Mouse (Mus musculus) G1E-ER4 (cell line): ENCODE data around the gene Ang. TPM values are rescaled to one million over a fixed set of nuclear protein-coding genes. Genes with fewer than 3 reads are reported as not detected.

Experiments
- GATA1 ChIP-seq: IDR thresholded peaks from one replicate; pipeline ENCODE4 v1.8.0; 2012; ENCODE audit warnings: low read length, inconsistent platforms
- polyA plus RNA-seq: library from polyadenylated mRNA; stranded (reverse); fragments of >175 nt; gene quantifications from 2 replicates; pipeline ENCODE4 v1.2.3, GENCODE M21; 2012

Gene Ang
- not detected in 2 replicates for polyA plus RNA-seq

DNA sequence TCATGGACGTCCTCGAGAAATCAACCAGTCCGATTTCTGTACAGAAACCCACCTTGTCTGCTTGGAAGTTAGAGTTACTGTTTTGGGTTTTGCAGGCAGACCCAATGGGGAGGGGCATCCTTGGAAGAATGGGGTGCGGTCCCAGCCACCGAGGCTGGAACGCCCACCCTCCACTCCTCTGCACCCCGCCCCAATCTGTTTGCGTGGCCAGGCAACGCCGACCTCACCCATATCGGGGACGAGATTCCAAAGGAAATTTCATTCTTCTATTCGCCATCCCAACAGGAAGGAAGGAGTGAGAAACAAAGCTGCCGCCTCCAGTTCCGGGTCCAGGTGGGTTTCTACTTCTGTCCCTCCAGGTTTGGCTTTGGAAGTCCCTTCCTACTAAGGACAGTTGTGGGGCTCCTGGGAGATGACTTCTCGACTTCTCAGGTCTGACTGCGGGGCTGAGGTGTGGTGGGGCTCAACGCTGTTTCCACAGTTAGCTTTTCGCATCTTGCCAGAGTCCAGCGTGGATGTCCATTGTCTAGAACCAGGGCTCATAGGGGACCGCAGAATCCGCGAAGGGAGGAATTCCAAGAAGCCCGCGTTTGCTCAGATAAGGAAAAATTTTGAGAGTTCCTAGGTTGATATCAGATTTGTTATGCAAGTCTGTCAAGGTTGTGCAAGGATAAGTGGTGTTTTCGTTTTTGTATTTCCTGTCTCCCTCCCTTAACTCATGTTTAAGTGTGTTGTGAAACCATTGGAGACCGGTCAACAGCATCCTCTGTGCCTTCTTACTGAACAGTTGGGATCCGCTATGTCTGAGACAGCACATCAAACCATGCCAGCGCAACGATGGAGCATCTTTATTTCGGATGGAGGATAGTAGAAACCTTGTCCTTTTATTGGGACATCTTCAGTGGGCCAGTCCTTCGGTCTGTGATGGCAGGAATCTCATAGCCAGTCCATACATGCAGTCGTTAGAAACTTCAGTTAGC is at the start of gene Ang, which contains the start of gene Rnase4:
TSS of gene Ang (plus strand) at position 230 of the 980 bp plus-strand sequence.
TSS of gene Rnase4 (plus strand) at position 157 of the 980 bp plus-strand sequence.
- TF ChIP-seq GATA1, result no peak

DNA sequence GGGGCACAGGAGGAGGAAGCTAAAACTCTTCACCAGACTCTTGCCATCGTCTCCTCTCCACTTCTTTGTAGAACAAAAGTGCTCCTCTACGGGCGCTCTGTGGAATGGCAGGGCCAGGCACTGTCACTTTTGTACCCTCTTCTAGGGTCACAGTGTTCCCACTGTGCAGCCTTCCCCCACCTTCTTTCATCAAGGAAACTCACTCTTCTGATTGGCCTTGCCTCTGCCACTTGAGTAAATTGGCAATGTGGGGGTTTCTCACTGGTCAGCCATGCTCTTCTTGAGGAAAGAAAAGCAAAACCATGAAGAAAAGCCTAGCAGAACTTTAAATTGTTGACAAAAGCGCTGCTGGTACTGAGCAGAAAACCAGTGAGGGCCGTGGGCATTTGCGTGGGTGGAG is 49.2 kb upstream of the Ang start, which contains the start of gene Rnase9:
TSS of gene Rnase9 (minus strand) at position 101 of the 400 bp plus-strand sequence.
- TF ChIP-seq GATA1, result no peak

DNA sequence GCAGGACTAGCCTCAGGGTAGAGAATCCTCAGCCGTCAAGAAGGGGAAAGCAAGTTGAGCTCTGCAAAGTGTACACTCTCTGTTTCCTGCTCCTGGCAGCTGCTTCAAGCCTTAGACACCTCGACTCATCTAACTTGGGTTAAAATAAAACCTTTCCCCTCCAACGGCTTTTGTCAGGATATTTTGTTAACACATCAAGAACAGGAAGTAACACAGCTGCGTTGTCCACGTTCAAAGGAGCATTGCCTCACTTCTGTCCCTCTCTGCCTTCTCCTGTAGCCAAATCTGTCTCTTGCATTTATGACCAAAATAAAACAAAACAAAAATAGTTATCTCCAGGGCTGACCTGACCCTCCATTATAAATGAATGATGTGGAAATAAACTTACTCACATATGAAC is 43.1 kb upstream of the Ang start:
- no peak for TF ChIP-seq GATA1

DNA sequence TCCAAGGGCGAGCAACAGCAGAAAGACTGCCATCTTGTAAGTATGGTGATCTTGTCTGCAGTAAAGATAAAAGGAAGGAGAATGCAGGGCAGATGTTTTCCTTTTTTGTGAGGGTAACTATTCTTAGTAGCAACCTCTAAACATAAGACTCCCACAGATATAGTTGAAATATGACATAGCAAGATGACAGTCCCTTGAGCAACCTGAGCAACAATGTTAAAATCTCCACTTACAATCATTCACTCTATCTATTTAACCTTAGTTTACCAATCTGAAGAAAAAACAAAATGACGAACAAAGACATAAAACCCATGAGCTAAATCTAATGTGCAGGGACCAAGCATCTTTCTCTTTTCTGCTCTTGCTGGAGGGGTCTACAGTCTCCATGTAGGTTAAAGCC is 40.9 kb upstream of the Ang start, which contains the start of gene Rnase11:
TSS of gene Rnase11 (minus strand) at position 101 of the 400 bp plus-strand sequence.
- TF ChIP-seq GATA1, result no peak

DNA sequence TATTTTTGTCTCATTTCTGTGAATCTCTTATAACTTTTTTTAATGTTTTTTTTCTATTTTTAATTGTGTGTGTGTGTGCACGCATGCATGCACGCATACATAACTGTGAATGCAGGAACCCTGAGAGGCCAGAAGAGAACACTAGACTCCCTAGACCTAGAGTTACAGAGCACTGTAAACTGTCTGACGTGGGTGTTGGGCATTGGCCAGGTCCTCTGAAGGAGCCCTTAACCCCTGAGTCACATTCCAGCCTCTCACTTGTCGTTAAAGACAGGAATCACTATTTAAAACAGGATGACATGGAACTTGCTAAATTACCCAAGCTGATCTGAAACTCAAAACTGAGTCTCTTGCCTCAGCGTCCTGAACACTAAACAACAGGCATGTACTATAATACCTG is 39.0 kb upstream of the Ang start:
- TF ChIP-seq GATA1, result no peak

DNA sequence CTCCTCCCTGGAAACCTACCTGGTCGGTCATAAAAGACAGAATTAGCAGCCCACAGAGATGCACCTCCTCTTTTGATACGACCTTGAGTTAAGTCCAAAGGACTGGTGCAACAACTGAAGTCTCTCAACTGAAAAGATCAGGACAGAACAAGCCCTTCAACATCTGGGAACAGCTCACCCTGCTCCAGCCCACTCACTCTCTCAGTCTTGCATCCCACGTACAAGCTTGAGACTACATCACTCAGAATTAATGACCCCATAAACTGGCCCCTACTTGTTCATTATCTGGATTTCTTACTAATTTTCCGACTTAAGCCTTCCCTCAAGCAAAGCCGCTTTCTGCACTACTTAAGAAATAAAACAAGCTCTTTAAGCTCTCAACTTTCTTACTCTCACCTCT is 37.8 kb upstream of the Ang start:
- TF ChIP-seq GATA1, result no peak

DNA sequence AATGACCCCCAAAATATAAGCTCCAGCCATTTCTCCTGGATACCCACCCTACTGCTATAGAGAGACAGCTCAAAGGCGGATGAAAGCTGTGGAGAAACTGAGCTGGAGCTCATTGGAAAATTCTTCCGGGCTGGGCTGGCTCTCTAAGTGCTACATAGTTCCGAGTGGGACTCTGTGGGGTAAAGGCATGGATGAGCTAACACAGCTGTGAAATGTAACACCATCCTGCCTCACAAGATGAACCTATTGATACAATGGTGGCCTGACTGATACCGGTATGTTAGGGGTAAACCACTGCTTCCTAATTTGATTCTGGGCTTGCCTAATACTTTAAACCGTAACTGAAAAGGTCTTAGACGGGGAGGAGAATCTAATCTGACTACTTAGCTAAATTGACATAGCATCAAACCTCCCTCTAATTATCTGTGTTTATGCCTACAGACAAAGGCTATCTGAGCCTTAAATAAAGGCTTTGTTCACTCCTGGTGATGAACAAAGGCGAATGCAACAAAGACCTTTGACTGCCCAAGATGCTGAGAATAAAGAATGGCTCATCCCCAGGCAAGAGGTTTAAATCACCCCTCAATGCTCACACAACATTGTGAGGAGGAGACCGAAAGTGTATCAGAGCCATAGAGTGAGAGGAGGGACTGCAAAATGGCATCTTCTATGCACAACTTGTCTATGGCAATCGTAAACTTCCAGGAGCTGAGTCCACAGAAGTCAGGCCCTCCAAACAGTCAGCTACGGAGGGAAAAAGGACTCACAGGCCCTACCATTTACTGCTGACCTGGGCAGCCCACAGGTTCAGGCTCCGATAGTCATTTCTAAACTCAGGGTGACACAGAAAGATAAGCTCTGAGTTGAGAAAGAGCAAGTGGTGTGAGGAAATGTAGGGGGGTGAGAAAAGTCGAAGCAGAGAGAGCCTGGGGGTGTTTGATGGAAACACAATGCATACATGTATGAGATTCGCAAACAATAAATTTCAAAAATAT is 36.4 kb upstream of the Ang start:
- TF ChIP-seq GATA1, result no peak

DNA sequence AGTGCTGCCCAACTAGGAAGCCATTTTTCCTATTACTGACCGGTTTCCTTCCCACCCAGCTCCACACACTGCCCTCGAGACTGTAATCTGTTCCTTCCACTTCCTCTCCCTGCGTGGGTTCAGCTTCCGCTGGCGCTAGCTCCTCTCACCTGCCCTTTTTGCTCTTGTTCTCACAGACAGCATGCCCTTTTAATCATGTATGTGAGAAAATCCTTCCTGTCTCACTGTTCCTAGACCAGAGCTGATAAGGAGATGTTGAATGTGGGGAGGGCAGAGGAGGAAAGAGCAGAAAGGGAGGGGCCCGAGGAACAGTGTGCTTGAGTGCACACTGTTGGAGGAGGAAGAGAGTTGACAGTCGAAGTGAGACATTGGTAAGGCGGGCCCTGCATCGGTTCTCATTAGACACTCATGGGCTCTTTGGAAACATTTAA is 33.5 kb upstream of the Ang start, which contains the start of gene Rnase12:
TSS of gene Rnase12 (minus strand) at position 261 of the 431 bp plus-strand sequence.
- TF ChIP-seq GATA1, result no peak

DNA sequence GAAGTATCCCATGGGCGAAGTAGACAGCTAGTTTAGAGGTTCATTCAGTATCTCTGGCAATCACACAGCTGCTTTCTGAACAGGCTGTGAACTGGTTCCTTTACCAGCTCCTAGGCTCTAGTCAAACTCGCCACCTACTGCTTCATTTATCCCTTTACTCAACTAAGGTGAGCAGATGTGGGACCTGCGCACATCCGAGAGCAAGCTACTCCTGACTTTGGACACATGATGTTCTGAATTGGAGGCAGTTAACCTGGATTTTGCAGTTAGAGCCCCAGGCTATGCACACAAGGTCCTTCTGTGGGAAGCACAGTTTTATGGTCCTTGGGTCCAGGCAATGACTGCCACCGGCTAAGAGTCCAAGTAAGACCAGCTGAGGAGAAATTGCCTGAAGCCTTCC is 30.2 kb upstream of the Ang start:
- no peak for TF ChIP-seq GATA1

DNA sequence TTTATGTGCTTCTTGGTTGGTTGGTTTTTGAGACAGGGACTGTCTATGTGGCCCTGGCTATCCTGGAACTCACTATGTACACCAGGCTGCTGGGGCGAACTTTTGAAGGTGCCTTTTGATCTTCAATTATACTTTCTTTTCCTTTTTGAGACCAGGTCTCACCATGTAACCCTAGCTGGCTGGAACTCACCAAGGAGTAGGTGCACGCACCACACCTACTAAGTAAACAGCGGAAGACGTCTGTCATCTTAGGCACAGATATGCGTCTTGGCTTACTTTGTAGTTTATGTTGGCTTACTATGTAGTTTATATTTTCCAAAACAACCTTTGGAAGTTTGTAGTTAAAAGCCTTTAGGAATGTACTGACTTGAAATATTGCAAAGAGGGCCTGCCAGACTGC is 22.0 kb upstream of the Ang start:
- no peak for TF ChIP-seq GATA1

DNA sequence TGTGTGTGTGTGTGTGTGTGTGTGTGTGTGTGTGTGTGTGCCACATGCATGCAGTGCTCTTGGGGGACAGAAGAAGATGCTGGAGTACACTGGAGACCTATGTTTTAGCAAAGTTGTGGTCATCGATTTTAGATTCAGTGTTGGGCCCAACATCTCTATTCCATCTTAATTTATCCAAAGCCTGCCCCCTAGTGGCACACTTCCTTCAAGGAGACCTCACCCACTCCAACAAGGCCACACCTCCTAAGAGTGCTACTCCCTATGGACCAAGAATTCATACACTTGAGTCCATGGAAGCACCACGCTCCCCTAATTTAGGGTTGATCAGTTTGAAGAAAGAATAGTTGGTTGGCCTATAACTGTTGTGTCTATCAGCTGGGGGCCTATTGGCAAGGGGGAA is 21.3 kb upstream of the Ang start:
- no peak for TF ChIP-seq GATA1

DNA sequence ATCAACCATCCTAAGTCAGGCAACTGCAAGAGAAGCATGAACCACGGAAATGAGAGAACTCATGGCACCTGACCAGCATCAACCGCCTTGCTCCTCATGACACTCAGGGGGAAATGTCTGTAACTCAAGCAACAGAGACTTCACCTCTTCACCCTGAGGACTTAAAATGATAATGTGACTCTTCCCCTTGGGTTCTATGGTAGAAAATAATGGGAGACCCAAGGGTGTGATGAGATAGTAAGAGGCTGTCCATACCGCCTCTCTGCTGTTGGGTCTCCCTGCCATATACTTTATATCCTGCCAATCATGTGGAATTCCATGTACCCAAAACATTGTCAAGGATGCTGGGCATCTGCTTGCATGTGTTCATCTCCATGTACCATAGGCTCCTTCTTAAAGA is 16.6 kb upstream of the Ang start, which contains the start of gene Olfr750:
TSS of gene Olfr750 (minus strand) at position 101 of the 400 bp plus-strand sequence.
- TF ChIP-seq GATA1, result no peak

DNA sequence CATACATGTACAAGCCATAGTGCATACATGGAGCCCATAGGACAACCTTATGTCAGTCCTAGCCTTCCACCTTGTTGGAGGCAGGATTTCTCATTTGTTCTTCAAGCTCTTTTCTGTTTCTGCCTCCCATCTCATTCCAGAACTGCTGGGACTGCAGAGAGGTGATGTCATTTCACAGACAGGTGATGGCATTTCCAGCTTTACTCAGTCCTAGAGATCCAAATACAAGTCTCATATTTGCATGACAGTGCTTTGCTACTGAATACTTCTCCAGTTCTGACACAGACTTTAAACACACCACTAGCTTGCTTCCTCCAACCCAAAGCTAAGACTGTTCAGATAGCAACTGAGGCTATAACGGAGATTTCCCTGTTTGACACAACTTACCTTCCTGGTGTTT is 11.8 kb upstream of the Ang start:
- no peak for TF ChIP-seq GATA1

DNA sequence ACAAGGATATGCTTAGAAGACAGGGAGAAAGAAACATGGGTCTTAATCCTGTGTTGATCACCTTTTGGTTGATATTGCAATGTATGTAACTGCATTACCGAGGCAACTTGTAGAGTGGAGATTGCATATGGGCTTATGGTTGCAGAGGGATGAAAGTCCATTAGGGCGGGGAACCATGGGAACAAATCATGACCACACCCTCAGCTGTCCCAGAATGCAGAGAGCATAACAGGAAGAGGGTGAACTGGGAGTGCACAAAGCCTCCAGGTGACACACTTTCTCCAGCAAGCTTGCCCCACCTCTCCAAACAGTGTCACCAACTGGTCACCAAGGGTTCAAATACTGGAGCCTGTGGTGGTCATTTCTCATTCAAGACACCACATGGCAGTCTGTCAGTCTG is 9.9 kb upstream of the Ang start:
- no peak for TF ChIP-seq GATA1
